Mouse (Mus musculus) limb, embryonic 11.5 days (tissue): Measurements from ENCODE around the gene Zfp839. TPM values are rescaled to one million over a fixed set of nuclear protein-coding genes. Genes with fewer than 3 reads are reported as not detected.

Experiments used
- ATAC-seq: fragments of 200-750 bp; cut with Nextera tagmentation; 2 replicates; pipeline ENCODE4 v1.8.0; 2017; ENCODE audit warnings: low read depth; ENCODE audit not compliant: insufficient number of reproducible peaks, low FRiP score, low TSS enrichment
- DNase-seq: peaks from one replicate; pipeline ENCODE4 v3.0.0-alpha.2; 2015; ENCODE audit warnings: low spot score
- H3K27ac ChIP-seq: fragments of 300-500 bp; sonication (generic); replicated peaks from 2 replicates; pipeline ENCODE4 v1.5.1; 2014; ENCODE audit warnings: low read depth, mild to moderate bottlenecking, low read length
- H3K27me3 ChIP-seq: fragments of 300-500 bp; sonication (generic); 2 replicates; pipeline ENCODE4 v1.6.1; 2014; ENCODE audit warnings: mild to moderate bottlenecking, low read length, mixed read lengths; ENCODE audit not compliant: control insufficient read depth, insufficient read depth
- H3K36me3 ChIP-seq: fragments of 300-500 bp; sonication (generic); 2 replicates; pipeline ENCODE4 v1.6.1; 2014; ENCODE audit warnings: mild to moderate bottlenecking, low read length, moderate library complexity, mixed read lengths; ENCODE audit not compliant: control insufficient read depth, insufficient read depth
- H3K4me1 ChIP-seq: fragments of 300-500 bp; sonication (generic); 2 replicates; pipeline ENCODE4 v1.6.1; 2014; ENCODE audit warnings: low read length, mixed read lengths; ENCODE audit not compliant: control insufficient read depth, insufficient read depth
- H3K4me2 ChIP-seq: fragments of 300-500 bp; sonication (generic); 2 replicates; pipeline ENCODE4 v1.6.1; 2014; ENCODE audit warnings: low read depth, mild to moderate bottlenecking, moderate library complexity; ENCODE audit not compliant: severe bottlenecking
- H3K4me3 ChIP-seq: fragments of 300-500 bp; sonication (generic); 2 replicates; pipeline ENCODE4 v1.5.1; 2014; ENCODE audit warnings: low read depth, low read length
- H3K9ac ChIP-seq: fragments of 300-500 bp; sonication (generic); 2 replicates; pipeline ENCODE4 v1.6.1; 2014; ENCODE audit warnings: mild to moderate bottlenecking, low read length
- H3K9me3 ChIP-seq: fragments of 300-500 bp; sonication (generic); 2 replicates; pipeline ENCODE4 v1.6.1; 2016; ENCODE audit warnings: low read length; ENCODE audit not compliant: control insufficient read depth
- WGBS: fragments of 180-500 bp; shearing (Covaris S2); extraction: QIAGEN DNeasy Blood & Tissue Kit; methylation state at CpG from one replicate; pipeline ENCODE4 v1.1.7; 2014; 5-methylcytosine and 5-hydroxymethylcytosine counted together
- polyA plus RNA-seq: library from polyadenylated mRNA; unstranded; fragments of >200 nt; fragmentation: Nextera tagmentation; extraction: Ambion mirVana; gene quantifications from 2 replicates; pipeline ENCODE4 v1.2.1, GENCODE M21; 2014

Gene Zfp839
- polyA plus RNA-seq, 1 experiment from 2014 or later, result 4.3 TPM

GRCm38 (mm10) chr12:110860293-110860692, 10.2 kb downstream of the Zfp839 start:
- H3K4me3 ChIP-seq, result no peak overlapping the region
- H3K36me3 ChIP-seq, result peaks cover 2% of the 10 kb centered on the region; the same call in 1 of the 2 replicates
- H3K4me1 ChIP-seq, result no peaks in the 10 kb centered on the region
- H3K27ac ChIP-seq, result no peak overlapping the region
- H3K9ac ChIP-seq, result no peak overlapping the region
- H3K4me2 ChIP-seq, result no peak overlapping the region
- no peaks in the 10 kb centered on the region for H3K9me3 ChIP-seq
- no peaks in the 10 kb centered on the region for H3K27me3 ChIP-seq
- ATAC-seq, result no peak
- DNase-seq, result no peak

GRCm38 (mm10) chr12:110861256-110861655, 11.2 kb downstream of the Zfp839 start:
- Histone ChIP-seq H3K4me3 (no peak overlapping the region), H3K9me3 (no peaks in the 10 kb centered on the region), H3K4me1 (no peaks in the 10 kb centered on the region), H3K27me3 (no peaks in the 10 kb centered on the region), H3K4me2 (no peak overlapping the region), H3K9ac (no peak overlapping the region), H3K27ac (no peak overlapping the region), H3K36me3 (peaks cover 2% of the 10 kb centered on the region; the same call in 1 of the 2 replicates)
- DNase-seq, result no peak
- ATAC-seq, result no peak
- 28% methylated on average over 7 of the region's 7 CpGs for WGBS

GRCm38 (mm10) chr12:110864008-110864407, 14.0 kb downstream of the Zfp839 start:
- DNase-seq, result no peak
- Histone ChIP-seq H3K4me3 (no peak overlapping the region), H3K9ac (no peak overlapping the region), H3K36me3 (peaks cover 2% of the 10 kb centered on the region; the same call in 1 of the 2 replicates), H3K4me1 (no peaks in the 10 kb centered on the region), H3K4me2 (no peak overlapping the region), H3K27ac (no peak overlapping the region), H3K27me3 (no peaks in the 10 kb centered on the region), H3K9me3 (no peaks in the 10 kb centered on the region)
- ATAC-seq, result no peak
- 88% methylated on average over 6 of the region's 6 CpGs for WGBS

- H3K4me2 ChIP-seq, result no peak overlapping the region
- no peak overlapping the region for H3K27ac ChIP-seq
- H3K36me3 ChIP-seq, result peaks cover 2% of the 10 kb centered on the region; the same call in 1 of the 2 replicates
- DNase-seq (no peak), ATAC-seq (no peak)
- H3K4me1 ChIP-seq, result no peaks in the 10 kb centered on the region
- no peaks in the 10 kb centered on the region for H3K27me3 ChIP-seq
- WGBS, result 83% methylated on average over 6 of the region's 6 CpGs
- no peak overlapping the region for H3K4me3 ChIP-seq
- H3K9me3 ChIP-seq, result no peaks in the 10 kb centered on the region
- H3K9ac ChIP-seq, result no peak overlapping the region
These were observed 15.5 kb downstream of the Zfp839 start for GRCm38 (mm10) chr12:110865571-110865970.

GRCm38 (mm10) chr12:110865989-110866388, 15.9 kb downstream of the Zfp839 start:
- no peak overlapping the region for H3K9ac ChIP-seq
- no peak for ATAC-seq

GRCm38 (mm10) chr12:110870107-110870506, 20.1 kb downstream of the Zfp839 start:
- no peak for DNase-seq

More at GRCm38 (mm10) chr12:110865989-110866388, 15.9 kb downstream of the Zfp839 start:
- H3K4me1 ChIP-seq, result no peaks in the 10 kb centered on the region
- DNase-seq, result no peak
- WGBS, result 87% methylated on average over 10 of the region's 10 CpGs
- no peak overlapping the region for H3K4me2 ChIP-seq
- H3K27me3 ChIP-seq, result no peaks in the 10 kb centered on the region
- H3K36me3 ChIP-seq, result no peaks in the 10 kb centered on the region
- H3K9me3 ChIP-seq, result no peaks in the 10 kb centered on the region
- no peak overlapping the region for H3K4me3 ChIP-seq
- no peak overlapping the region for H3K27ac ChIP-seq

GRCm38 (mm10) chr12:110871247-110871646, 21.2 kb downstream of the Zfp839 start:
- Histone ChIP-seq H3K36me3 (peaks cover 4% of the 10 kb centered on the region; the same call in 1 of the 2 replicates), H3K9me3 (no peaks in the 10 kb centered on the region), H3K4me1 (no peaks in the 10 kb centered on the region), H3K9ac (no peak overlapping the region), H3K27me3 (no peaks in the 10 kb centered on the region), H3K4me3 (no peak overlapping the region), H3K4me2 (no peak overlapping the region), H3K27ac (no peak overlapping the region)
- no peak for ATAC-seq
- 96% methylated on average over 5 of the region's 5 CpGs for WGBS
- no peak for DNase-seq

More at GRCm38 (mm10) chr12:110870107-110870506, 20.1 kb downstream of the Zfp839 start:
- H3K4me1 ChIP-seq, result no peaks in the 10 kb centered on the region
- no peak overlapping the region for H3K9ac ChIP-seq
- H3K9me3 ChIP-seq, result no peaks in the 10 kb centered on the region
- no peak overlapping the region for H3K4me3 ChIP-seq
- H3K4me2 ChIP-seq, result no peak overlapping the region
- no peak overlapping the region for H3K27ac ChIP-seq
- 88% methylated on average over 4 of the region's 4 CpGs for WGBS
- ATAC-seq, result no peak
- no peaks in the 10 kb centered on the region for H3K27me3 ChIP-seq
- peaks cover 3% of the 10 kb centered on the region; the same call in 1 of the 2 replicates for H3K36me3 ChIP-seq

GRCm38 (mm10) chr12:110875351-110875750, 25.3 kb downstream of the Zfp839 start:
- DNase-seq, result no peak
- no peak overlapping the region for H3K4me3 ChIP-seq
- peaks cover 12% of the 10 kb centered on the region for H3K36me3 ChIP-seq
- H3K9me3 ChIP-seq, result no peaks in the 10 kb centered on the region
- no peak overlapping the region for H3K4me2 ChIP-seq
- 96% methylated on average over 2 of the region's 2 CpGs for whole genome bisulfite sequencing
- no peak for ATAC-seq
- no peaks in the 10 kb centered on the region for H3K27me3 ChIP-seq
- no peak overlapping the region for H3K27ac ChIP-seq
- no peak overlapping the region for H3K9ac ChIP-seq
- H3K4me1 ChIP-seq, result no peaks in the 10 kb centered on the region

- no peak for ATAC-seq
- Histone ChIP-seq H3K4me3 (no peak overlapping the region), H3K9me3 (no peaks in the 10 kb centered on the region), H3K36me3 (peaks cover 6% of the 10 kb centered on the region), H3K27ac (no peak overlapping the region), H3K27me3 (no peaks in the 10 kb centered on the region), H3K4me2 (no peak overlapping the region), H3K4me1 (no peaks in the 10 kb centered on the region), H3K9ac (no peak overlapping the region)
- 90% methylated on average over 7 of the region's 7 CpGs for WGBS
- no peak for DNase-seq
These were observed 32.2 kb downstream of the Zfp839 start for GRCm38 (mm10) chr12:110882291-110882690.
